Mouse (Mus musculus): ENCODE measurements around the gene Arl4a.
A peak's percentile ranks its signal among the peaks of the same experiment; 100 is the strongest.

Arl4a gene

GRCm38 (mm10) chr12:40037876-40038463 lies at the start of gene Arl4a:
Gene Arl4a (minus strand): TSS chr12:40038025.
- DNase-seq (ENCODE audit: low read depth, low spot score) = peak; percentile 89

DNA sequence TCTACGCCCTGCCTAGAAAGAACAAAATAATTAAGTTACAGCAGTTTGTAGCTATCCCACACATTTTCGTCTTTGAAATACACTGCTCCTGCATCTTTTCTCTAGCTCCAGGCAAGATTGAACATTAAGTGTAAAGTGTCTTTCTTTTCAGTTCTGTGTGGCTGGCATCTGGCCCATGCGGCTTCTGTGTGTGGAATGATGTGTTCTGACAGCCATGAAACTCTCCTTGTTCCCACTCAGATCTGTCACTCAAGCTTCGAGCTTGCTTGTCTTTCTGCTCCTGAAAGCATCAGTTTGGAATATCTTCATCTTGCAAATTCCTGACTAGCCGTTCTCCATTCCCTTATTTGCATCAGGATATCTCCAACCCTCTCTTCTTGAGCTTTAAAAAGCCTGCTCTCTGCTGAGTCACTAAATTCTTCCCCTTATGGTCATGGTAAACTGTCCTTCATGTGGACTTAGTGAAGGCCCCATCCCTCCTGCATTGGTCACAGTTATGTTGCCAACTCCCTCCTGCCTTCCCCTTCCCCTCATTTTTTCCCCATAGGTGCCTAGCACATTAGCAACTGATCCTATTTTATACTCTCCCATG lies 48.0 kb upstream of the Arl4a start:
- DNase-seq (ENCODE audit: low read depth, low spot score) = no peak

DNA sequence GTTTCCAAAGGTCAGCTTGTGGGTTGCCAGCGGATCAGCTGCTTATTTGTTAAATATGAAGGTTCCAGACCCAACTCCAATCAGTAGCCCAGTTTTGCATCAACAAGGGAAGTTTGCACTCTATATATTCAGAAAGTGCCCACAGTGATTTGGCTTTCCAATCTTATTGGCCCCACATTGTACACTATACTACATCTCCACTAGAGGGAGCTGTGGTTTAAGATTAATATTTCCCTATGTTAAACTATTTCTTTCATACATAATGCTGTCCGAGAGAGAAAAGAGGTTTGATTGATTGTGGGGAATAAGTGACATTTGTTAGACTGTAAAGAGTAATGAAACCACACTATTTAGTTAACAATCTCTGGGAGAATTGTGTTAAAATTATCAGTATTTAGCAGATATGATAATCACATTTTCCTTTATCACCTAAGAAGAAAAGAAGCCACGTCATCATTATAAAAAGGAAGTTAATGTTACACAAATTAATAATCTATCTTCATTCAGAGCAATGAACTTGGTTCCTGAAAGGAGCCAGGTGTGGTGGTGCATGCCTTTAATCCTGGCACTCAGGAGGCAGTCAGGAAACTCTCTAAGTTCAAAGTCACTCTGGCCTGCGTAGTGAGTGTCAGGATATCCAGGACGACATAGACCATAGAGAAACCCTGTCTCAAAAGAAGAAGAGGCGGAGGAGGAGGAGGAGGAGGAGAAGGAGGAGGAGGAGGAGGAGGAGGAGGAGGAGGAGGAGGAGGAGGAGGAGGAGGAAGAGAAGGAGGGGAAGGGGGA lies 44.8 kb upstream of the Arl4a start:
- peak; percentile 8 for DNase-seq (ENCODE audit: low read depth, low spot score)

DNA sequence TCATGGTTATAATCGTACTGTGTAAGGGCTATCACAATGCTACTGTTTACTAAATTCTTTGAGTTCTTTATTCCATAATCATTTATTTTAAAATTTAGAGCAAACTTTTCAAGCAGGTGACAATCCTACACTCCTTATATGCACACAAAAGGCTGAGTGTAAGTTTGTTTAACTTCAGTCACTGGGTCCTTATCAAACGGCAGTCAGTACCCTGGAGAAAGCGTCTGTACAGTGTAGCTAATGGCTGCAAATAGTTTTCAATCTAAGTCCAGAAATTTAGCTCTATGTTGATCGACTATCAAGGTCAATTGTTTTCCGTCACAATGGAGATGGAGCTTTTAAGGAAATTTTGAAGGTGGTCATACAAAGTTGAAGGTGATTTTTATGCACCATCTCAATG lies 44.2 kb upstream of the Arl4a start:
- DNase-seq (ENCODE audit: low read depth, low spot score) = no peak

DNA sequence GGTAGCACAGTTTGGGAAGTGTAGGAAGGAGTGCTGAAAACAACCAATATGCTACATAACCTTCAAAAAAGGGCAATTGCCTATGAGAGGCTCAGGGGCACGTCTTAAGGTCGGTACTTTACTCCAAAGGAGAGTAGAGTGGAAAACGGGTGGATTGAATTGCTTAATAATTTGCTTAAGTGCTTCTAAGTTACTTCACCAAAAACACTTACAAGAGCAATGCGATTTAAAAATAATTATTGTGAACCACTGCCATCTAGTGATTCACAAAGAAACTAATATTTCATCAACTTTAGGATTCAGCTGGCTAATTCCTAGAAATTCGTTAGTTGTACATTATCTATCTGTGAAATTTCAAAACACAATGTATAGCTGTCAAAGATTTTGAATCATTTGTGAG lies 35.8 kb upstream of the Arl4a start:
- no peak for DNase-seq (ENCODE audit: low read depth, low spot score)

DNA sequence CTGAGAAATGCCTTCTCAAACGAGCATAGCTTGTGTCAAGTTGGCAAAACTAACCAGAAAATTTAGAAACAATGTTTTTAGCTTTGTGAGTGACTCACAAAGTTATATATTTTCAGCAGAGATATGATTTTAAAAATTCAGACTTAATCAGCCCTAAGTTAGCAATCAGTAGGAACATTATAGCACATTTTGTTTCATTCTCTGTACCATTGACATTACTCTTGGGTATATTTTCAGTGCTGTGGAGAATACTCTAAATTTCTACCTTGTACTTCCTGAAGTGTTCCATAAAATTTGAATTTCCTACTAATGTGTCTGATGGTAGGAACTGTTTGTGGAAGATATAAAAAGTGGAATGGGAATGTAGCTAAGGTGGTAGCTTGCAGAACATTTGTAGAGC lies 9.2 kb upstream of the Arl4a start:
- no peak for DNase-seq (ENCODE audit: low read depth, low spot score)

DNA sequence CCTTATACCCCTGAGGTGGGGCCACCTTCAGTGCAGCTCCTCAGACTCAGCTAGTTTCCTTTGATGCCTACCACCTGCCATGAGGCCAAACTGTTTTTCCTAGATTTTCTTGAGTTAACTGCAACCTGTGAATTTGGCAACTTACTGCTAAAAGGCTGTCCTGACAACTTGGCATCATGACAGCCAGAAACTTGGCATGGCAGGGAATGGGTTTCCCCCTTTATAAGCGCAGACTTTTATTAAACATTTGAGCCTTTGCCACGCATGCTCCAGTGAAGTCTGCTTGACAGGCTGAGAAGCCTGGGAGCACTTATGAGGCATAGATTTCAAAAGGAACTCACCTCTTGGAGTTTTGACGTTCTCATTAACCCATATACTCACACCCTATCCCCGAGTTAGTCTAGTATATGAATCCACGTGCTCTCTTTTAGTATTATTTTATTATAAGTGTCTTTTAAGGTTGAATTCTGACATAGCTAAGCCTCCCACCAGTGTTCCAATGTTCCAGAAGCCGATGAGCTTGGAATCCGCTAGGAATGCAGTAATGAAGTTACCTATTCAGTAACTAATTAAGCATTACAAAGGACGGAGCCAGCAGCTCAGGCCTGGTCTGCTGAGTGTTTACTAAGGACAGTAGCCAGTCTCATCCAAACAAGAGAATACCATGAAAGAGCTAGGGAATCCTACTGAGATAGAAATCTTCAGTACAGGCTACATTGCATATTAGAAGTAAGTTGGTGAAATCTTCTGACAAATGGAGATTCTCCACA lies 6.2 kb upstream of the Arl4a start:
- DNase-seq (ENCODE audit: low read depth, low spot score) = no peak

DNA sequence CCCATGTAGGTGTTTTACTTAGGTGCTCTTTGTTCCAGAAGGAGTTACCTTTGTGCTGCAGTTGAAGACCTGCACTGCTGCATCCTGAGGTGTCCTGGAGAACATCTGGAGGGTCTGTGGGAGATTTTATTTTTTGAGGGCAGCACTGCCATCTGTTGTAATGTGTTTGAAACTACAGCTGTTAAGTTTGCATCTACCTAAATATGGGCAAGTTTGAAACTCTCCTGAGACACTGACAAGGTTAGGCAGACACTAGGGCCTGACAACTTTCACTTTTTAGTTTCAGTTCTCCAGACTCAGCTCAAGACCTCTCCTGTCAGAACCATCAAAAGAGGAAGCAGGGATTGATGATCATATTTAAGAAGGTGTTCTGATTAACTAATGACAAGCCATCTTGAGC lies 2.2 kb upstream of the Arl4a start:
- DNase-seq (ENCODE audit: low read depth, low spot score) = no peak

GRCm38 (mm10) chr12:40037226-40037813 lies 505 bp downstream of the Arl4a start:
- DNase-seq (ENCODE audit: low read depth, low spot score) = peak; percentile 95

GRCm38 (mm10) chr12:40036666-40037065 lies 1.2 kb downstream of the Arl4a start:
- DNase-seq (ENCODE audit: low read depth, low spot score) = peak; percentile 50

GRCm38 (mm10) chr12:40035506-40035905 lies 2.3 kb downstream of the Arl4a start:
- no peak for DNase-seq (ENCODE audit: low read depth, low spot score)

- DNase-seq (ENCODE audit: low read depth, low spot score) = no peak
These were observed 8.6 kb downstream of the Arl4a start for GRCm38 (mm10) chr12:40029201-40029600.

GRCm38 (mm10) chr12:40027846-40028245 lies 10.0 kb downstream of the Arl4a start:
- DNase-seq (ENCODE audit: low read depth, low spot score) = no peak

DNA sequence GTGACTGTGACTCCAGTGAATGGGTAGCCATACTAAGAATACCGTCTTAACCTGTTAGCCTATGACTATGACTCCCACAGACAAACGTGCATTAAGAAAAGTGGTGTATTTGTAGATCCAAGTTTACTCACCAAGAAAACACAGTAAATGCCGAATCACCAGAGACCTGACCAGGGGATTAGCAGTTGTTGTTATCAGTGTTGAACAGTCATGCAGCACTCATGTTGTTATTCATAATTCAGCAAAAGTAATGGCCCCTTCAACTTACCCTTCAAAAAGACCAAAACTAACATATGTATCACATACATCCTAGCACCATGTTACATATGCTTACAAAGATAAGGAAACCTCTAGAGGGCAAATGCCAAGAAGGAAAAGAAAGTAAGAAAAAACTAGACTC lies 10.4 kb downstream of the Arl4a start:
- peak; percentile 63 for DNase-seq (ENCODE audit: low read depth, low spot score)

DNA sequence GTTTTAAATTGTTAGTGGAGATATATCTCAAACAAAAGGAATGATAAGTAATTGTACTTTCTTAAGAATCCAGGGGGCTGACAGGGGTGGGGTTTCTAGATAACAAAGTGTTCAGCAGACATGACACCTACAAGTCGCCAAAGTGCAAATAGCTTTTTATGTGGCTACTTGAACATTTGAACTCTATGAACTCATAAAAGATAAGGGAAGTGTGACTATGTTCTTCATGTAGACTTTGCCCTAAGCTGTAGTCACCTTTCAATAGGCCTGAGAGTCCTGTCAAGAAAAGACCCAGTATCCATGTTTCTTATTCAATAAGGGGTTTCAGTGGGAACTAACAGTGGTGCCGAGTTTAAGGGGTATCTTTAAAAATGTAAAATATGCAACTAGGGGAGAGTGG lies 13.9 kb downstream of the Arl4a start:
- DNase-seq (ENCODE audit: low read depth, low spot score) = no peak

GRCm38 (mm10) chr12:40023014-40023642 lies 14.7 kb downstream of the Arl4a start:
- DNase-seq (ENCODE audit: low read depth, low spot score) = no peak

DNA sequence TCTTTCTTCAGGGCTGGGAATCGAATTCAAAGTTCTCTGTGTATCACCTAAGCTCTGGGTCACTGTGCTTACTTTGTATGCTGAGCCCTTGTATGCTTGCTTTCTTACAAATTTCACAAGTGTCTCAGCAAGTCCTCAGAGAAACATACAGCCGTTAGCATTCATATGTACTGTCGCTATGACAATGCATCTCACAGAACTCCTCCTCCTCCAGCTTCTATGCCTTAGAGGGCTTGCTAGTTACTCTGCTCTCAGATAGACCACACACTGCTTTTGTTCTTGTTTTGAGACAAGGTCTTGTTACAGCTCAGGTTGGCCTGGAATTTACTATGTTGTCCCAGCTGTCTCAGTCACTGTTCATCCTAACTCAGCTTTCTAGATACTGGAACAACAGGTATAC lies 15.5 kb downstream of the Arl4a start:
- DNase-seq (ENCODE audit: low read depth, low spot score) = no peak

DNA sequence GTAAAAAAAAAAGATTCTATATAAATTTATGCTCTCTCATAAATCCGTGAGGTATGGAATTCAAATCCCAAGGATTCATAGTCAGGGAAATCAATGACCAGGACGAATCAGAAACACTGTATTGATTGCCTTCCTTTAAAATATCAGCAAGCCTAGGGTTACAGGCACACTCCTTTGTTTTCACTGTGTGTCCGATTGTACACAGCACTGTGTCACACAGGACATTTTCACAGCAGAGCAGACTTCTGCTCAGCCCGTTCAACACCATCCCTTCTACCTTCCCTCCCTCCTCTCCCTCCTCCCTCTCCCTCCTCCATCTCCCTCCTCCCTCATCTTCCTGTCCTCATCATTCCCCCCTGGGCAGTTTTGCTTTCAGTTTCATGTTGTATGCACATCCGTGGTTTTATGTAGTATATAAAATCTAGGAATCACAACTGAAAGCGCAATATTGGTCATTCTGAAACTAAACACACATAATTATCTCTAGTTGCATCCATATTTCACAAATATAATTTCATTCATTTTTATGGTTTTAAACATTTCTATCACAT lies 19.8 kb downstream of the Arl4a start:
- DNase-seq (ENCODE audit: low read depth, low spot score) = no peak

GRCm38 (mm10) chr12:40016648-40017460 lies 21.0 kb downstream of the Arl4a start:
- no peak for DNase-seq (ENCODE audit: low read depth, low spot score)

- DNase-seq (ENCODE audit: low read depth, low spot score) = no peak
These were observed 21.8 kb downstream of the Arl4a start for GRCm38 (mm10) chr12:40016068-40016467.
